Mouse (Mus musculus) G1E (cell line): ENCODE data around the gene Cgnl1.

Experiments used
- CTCF ChIP-seq: IDR thresholded peaks from 2 replicates; pipeline ENCODE4 v1.5.1; 2012; ENCODE audit warnings: low read depth, low read length, inconsistent platforms, mixed read lengths
- GATA1 ChIP-seq: IDR thresholded peaks from 2 replicates; pipeline ENCODE4 v1.6.1; 2012; ENCODE audit warnings: borderline replicate concordance, low read length, inconsistent platforms, mixed read lengths
- TAL1 ChIP-seq: conservative IDR thresholded peaks from 2 replicates; pipeline ENCODE4 v1.6.1; 2012; ENCODE audit warnings: low read depth, low read length, inconsistent platforms, mixed read lengths

- TF ChIP-seq CTCF = no peak
- TF ChIP-seq GATA1 = no peak
- no peak for TF ChIP-seq TAL1
Measured at GRCm38 (mm10) chr9:71622593-71622992, 148.8 kb downstream of the Cgnl1 start.
